Mouse (Mus musculus) olfactory bulb, adult 2 months (tissue): Measurements from ENCODE around the gene Cnrip1.

Source experiments
- CTCF ChIP-seq: fragments of 200-500 bp; IDR thresholded peaks from 2 replicates; pipeline ENCODE4 v1.5.1; 2012; ENCODE audit warnings: low read depth, mild to moderate bottlenecking, low read length, moderate library complexity; ENCODE audit not compliant: insufficient read depth
- POLR2A ChIP-seq: fragments of 200-500 bp; IDR thresholded peaks from 2 replicates; pipeline ENCODE4 v1.6.1; 2012; ENCODE audit warnings: mild to moderate bottlenecking, low read depth, low read length, moderate library complexity; ENCODE audit not compliant: insufficient read depth

DNA sequence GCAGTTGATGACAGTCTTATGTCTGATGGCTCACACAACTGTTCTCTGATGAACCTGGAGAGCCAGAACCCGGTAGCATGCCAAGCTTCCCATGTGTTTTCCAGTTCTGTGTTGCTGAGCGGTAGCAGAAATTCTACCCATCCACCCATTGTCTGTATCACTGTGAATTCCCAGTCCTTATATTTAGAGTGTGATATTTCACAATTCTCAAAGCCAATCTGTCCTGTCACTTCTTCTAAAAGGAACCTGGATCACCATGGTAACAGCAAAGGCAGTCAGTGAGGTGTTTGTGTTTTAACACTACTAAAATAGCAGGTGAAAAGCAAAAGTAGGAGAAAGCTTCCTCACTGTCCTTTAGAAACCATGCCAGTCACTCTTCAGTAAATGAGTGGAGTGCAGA lies 5.6 kb upstream of the Cnrip1 start:
- TF ChIP-seq CTCF, result no peak
- TF ChIP-seq POLR2A, result no peak
